Mouse (Mus musculus): ENCODE data around the gene Gm10128.
"Not testable (repeated sequence)": the region's sequence is repeated elsewhere in the genome, so short reads cannot be mapped to it uniquely, and the experiment has no call there.

The Gm10128 gene

DNA sequence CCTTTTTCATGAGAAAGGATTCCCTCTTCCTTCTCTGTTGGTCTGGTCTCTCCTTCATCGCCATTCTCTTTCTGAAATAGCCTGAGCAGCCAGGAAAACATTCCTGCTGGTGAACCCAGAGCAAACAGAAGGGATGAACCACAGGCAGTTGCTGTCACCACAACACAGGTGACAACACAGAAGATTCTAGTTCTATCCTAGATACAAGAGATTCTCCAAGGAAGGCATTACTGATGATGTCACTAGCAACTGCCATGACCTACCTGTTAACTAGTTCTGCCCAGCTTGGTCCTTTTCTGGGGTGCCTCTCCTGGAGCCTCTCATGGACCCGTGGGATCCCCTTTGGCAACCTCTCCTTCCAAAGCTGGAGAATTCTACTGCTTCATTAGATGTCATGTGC, at the start of gene Gm10128:
Gm10128 (minus strand) TSS at position 101 of the 400 bp plus-strand sequence.
- not testable (repeated sequence) for DNase-seq (ENCODE audit: low spot score)

DNA sequence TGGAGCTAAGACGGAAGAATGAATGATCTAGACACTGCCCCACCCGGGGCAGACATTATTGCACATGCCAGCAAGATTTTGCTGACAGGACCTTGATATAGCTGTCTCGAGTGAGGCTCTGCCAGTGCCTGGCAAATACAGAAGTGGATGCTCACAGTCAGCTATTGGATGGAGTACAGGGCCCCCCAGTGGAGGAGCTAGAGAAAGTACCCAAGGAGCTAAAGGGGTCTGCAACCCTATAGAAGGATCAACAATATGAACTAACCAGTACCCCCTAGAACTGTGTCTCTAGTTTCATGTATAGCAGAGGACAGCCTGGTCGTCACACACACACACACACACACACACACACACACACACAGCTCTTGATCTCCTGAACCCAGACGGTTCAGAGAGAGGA, 37.4 kb upstream of the Gm10128 start:
- not testable (repeated sequence) for DNase-seq (ENCODE audit: low spot score)

DNA sequence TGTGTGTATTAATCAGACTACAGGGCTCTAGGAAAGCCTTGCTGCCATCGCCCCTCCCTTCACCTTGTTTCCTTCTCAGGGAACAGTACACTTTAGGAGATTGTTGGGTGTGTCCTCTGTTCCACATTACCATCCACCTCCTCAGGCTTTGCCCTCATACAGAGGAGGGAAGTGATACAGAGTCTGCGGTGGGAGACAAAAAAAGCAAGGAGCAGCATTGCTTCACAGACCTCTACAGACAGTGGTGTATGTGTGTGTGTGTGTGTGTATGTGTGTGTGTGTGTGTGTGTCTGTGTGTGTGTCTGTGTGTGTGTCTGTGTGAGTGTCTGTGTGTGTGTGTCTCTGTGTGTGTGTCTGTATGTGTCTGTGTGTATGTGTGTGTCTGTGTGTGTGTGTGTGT, 18.7 kb upstream of the Gm10128 start:
- DNase-seq (ENCODE audit: low spot score): not testable (repeated sequence)

DNA sequence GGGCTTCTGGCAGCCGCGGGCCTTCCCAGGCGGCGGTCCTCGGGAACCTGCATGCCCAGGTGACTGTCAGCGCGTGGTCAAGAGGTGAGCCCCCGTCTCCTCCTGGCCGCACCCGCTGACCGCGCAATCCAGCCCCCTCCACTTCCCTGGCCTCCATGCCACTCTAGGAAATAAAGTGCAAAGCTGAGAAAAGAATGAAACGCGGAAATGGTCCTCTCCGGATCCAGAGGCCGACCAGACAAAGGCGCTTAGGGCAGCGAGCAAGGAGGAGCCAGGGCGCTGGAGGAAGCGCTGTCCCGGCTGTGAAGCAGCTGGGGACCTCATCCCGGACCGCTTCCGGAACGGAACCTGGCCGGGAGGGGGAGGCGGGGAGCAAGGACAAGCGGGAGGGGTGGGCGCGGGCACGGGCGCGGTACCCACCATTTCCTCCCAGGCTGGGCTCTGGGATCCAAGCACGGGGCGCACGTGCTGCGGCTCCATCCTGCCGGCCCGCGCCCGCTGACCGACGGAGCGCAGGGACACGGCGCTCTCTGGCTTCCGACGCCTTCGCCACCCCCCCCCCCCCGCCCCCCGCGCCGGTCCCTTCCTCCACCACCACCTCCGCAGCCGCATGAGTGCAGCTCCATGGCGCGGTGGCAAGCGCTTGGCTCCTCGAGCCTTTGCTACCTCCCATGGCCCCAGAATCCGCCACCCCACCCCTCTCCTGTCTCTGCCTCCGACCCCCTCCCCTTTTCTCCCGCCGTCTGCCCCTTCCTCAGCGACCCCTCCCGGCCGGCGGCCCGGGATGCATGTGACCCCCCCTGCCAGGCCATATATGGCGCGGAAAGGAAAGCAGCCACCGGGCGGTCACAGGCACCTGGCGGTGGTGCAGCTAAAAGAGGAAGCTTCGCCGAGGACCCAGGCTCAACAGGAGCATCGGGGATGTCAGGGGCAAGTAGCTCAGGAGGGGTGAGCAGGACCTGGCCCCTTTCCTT, 14.6 kb upstream of the Gm10128 start:
- DNase-seq (ENCODE audit: low spot score): not testable (repeated sequence)

DNA sequence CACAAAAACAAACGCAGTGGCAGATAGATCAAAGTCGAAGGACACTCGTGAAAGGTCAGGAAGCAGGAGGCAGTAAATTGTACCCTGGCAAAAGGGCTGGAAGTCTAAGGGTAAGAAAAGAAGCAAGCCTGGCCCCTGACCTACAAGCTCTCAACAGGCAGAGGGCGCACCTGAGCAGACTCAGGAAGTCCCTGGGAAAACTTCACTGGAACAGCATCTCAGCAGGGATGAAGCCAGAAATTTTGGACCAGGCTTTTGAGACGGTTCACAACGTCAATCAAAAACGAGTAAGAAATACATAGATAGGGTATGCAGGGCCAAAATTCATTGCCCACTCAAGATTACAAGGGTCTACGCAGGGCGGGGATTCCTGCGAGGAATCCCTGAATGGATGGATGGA, 13.7 kb upstream of the Gm10128 start:
- not testable (repeated sequence) for DNase-seq (ENCODE audit: low spot score)

DNA sequence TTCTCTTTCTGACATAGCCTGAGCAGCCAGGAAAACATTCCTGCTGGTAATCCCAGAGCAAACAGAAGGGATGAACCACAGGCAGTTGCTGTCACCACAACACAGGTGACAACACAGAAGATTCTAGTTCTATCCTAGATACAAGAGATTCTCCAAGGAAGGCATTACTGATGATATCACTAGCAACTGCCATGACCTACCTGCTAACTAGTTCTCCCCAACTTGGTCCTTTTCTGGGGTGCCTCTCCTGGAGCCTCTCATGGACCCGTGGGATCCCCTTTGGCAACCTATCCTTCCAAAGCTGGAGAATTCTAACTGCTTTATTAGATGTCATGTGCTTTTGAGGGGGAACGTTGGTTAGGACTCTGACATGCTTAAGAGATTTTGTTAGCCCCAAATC, 48.3 kb downstream of the Gm10128 start, which contains the start of gene Gm10338:
Gm10338 (minus strand) TSS at position 101 of the 400 bp plus-strand sequence.
- not testable (repeated sequence) for DNase-seq (ENCODE audit: low spot score)

Measured in c-Kit-positive CD71-positive TER-119-positive erythroid progenitor cells, embryonic 14.5 days (primary cell).